Mouse (Mus musculus) B cell, adult 67 days (primary cell): ENCODE results near the gene Rhox3h. TPM values are rescaled to one million over a fixed set of nuclear protein-coding genes. Genes with fewer than 3 reads are reported as not detected.

Source experiments
- total RNA-seq, 2 experiments: library from RNA; stranded (reverse); gene quantifications; 4 replicates each; pipeline ENCODE4 v1.2.4; 2023

Gene Rhox3h
- total RNA-seq: not detected

DNA sequence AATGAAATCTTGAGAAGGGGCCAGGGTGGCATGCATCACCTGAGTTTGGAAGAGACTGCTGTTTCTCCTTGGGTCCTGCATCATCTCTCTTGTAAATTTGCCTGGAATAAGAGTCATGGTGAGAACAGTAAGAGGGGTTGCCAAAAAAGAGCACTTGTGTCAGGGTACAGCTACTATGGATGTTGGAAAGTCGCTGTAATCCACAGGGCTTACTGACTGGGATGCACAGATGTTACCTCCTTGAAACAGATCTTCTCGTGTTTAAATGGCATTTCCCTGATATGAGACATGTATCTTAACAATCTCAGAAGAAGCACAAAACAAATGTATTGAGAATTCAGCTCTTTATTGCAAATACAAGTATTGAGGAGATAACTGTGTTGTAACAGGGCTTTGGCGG, at the start of gene Rhox3h:
Gene Rhox3h (minus strand): TSS at position 101 of the 400 bp plus-strand sequence.

DNA sequence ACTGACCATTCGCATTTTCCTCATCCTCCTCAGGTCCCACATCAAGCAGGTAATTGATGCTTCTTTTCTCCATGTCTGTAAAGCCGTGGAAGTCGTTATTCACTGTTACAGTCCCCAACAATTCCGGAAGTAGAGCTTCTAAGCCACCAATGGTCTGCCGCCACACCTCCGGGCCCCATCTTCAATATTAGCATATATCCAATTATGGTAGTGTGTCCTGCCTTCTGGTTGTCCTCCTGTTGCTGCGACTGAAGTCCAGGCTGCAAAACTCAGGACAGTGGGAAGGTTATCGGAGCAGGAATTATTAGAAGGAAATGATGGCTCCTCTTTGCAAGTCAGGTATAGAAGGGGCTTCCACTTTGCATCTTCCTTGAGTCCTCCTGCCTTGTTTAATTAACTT, 4.6 kb upstream of the Rhox3h start, which contains the start of gene Rhox2h:
Gene Rhox2h (minus strand): TSS at position 101 of the 400 bp plus-strand sequence.

DNA sequence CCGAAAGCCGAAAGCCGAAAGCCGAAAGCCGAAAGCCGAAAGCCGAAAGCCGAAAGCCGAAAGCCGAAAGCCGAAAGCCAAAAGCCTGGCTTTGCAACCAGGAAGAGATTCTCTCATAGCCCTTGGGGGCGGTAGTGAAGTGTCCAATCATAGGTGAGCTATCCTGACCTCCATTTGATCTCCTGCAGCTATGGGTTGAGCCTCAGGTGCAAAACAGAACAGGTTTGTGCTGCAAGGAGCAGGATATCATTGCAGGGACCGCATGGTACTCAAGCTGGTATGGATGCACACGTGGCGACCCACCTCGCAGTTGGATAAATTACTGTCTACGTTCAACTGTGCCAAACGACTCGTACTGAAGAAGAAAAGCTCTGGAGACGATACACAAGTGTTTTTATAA, 17.3 kb downstream of the Rhox3h start, which contains the start of gene Rhox4g:
Gene Rhox4g (minus strand): TSS at position 101 of the 400 bp plus-strand sequence.

DNA sequence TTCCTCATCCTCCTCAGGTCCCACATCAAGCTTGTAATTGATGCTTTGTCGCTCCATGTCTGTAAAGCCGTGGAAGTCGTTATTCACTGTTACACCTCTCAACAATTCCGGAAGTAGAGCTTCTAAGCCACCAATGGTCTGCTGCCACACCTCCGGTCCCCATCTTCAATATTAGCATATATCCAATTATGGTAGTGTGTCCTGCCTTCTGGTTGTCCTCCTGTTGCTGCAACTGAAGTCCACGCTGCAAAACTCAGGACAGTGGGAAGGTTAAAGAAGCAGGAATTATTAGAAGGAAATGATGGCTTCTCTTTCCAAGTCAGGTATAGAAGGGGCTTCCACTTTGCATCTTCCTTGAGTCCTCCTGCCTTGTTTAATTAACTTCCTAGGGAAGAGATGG, 25.2 kb downstream of the Rhox3h start, which contains the start of gene Rhox2g:
Gene Rhox2g (minus strand): TSS at position 101 of the 400 bp plus-strand sequence.

DNA sequence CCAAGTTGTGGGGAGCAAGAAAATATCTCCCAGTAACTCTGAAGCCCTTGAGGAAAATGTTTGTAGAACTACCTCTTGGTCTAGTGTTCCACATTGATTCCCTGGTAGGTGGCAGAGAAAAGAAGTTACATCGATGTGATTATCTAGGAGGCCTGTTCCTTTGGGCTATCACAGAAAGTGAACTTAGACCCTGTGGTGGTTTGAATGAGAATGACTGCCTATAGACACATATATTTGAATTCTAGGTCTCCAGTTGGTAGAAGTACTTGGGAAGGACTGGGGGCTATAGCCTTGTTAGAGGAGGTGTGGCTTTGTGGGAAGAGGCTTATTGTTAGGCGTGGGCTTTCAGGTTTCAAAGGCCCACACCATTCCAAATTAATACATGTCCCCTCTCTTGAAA, 40.1 kb downstream of the Rhox3h start, which contains the start of gene Rhox3g:
Gene Rhox3g (minus strand): TSS at position 101 of the 400 bp plus-strand sequence.

Other genes starting within 250 kb of the Rhox3h start
- not detected for gene Rhox4b, start 236.3 kb downstream of the Rhox3h start, total RNA-seq
- gene Rhox2c, start 215.1 kb downstream of the Rhox3h start, total RNA-seq: not detected
- not detected for gene Rhox3c, start 210.2 kb downstream of the Rhox3h start, total RNA-seq
- not detected for gene Rhox4c, start 188.4 kb downstream of the Rhox3h start, total RNA-seq
- not detected for gene Rhox2d, start 175.3 kb downstream of the Rhox3h start, total RNA-seq
- gene Rhox4d, start 154.4 kb downstream of the Rhox3h start, total RNA-seq: not detected
- not detected for gene Rhox2e, start 138.3 kb downstream of the Rhox3h start, total RNA-seq
- gene Rhox3e, start 126.7 kb downstream of the Rhox3h start, total RNA-seq: not detected
- gene Rhox4e, start 111.4 kb downstream of the Rhox3h start, total RNA-seq: not detected
- gene Rhox2f, start 97.4 kb downstream of the Rhox3h start, total RNA-seq: not detected
- gene Rhox3f, start 87.8 kb downstream of the Rhox3h start, total RNA-seq: not detected
- gene Rhox4f, start 61.1 kb downstream of the Rhox3h start, total RNA-seq: not detected
- gene Rhox3g, start 40.2 kb downstream of the Rhox3h start, total RNA-seq: not detected
- not detected for gene Rhox2g, start 25.3 kb downstream of the Rhox3h start, total RNA-seq
- not detected for gene Rhox4g, start 17.4 kb downstream of the Rhox3h start, total RNA-seq
- gene Rhox2h, start 4.5 kb upstream of the Rhox3h start, total RNA-seq: not detected
- not detected for gene Rhox5, start 136.1 kb upstream of the Rhox3h start, total RNA-seq
- not detected for gene Rhox6, start 158.1 kb upstream of the Rhox3h start, total RNA-seq
- gene Rhox7a, start 162.9 kb upstream of the Rhox3h start, total RNA-seq: not detected
- not detected for gene Rhox8, start 210.2 kb upstream of the Rhox3h start, total RNA-seq
- not detected for gene Rhox7b, start 228.5 kb upstream of the Rhox3h start, total RNA-seq
- not detected for gene Rhox9, start 233.0 kb upstream of the Rhox3h start, total RNA-seq